Mouse (Mus musculus) bone marrow macrophage, adult 2 months (primary cell): ENCODE results near the gene Gm8180.
"Not testable (repeated sequence)": the region's sequence is repeated elsewhere in the genome, so short reads cannot be mapped to it uniquely, and the experiment has no call there.

Source experiments
- CTCF ChIP-seq: IDR thresholded peaks from 2 replicates; pipeline ENCODE4 v1.5.1; 2012; ENCODE audit warnings: low read depth, mild to moderate bottlenecking, low read length, moderate library complexity
- POLR2A ChIP-seq: IDR thresholded peaks from 2 replicates; pipeline ENCODE4 v1.6.1; 2012; ENCODE audit warnings: mild to moderate bottlenecking, low read depth, low read length, borderline replicate concordance

GRCm38 (mm10) chr14:43812458-43812857 lies 27.9 kb upstream of the Gm8180 start:
- TF ChIP-seq CTCF = 0 out of 2 replicates have a peak, but pooled peaks have one; percentile 22
- not testable (repeated sequence) for TF ChIP-seq POLR2A
